In genomic region chr8:93813405-93813761, GRCm38 (mm10) we compare ENCODE assay signal across 8 mouse cellular contexts. TPM values are rescaled to one million over a fixed set of nuclear protein-coding genes. Genes with fewer than 3 reads are reported as not detected.
DNase-seq lines count a peak whose midpoint lies in the region; ATAC-seq and TF ChIP-seq lines count a peak whose summit lies in the region.

No protein-coding gene starts in this region.

- H3K36me3 ChIP-seq in megakaryocyte, embryonic 14.5 days (replicated peaks; ENCODE audit: low read length), result no peaks in the 10 kb centered on the region
- H3K36me3 ChIP-seq in forebrain, embryonic 15.5 days, result peaks cover 6% of the 10 kb centered on the region; the same call in 1 of the 2 replicates
- H3K36me3 ChIP-seq in heart, postnatal 0 days (replicated peaks; ENCODE audit: control insufficient read depth, insufficient read depth, low read length), result no peaks in the 10 kb centered on the region
- no peaks in the 10 kb centered on the region for H3K36me3 ChIP-seq in liver, embryonic 12.5 days
- H3K36me3 ChIP-seq in neural tube, embryonic 12.5 days, result peaks cover 6% of the 10 kb centered on the region; the same call in 1 of the 2 replicates

- H3K4me1 ChIP-seq in megakaryocyte, embryonic 14.5 days, result peaks cover 29% of the 10 kb centered on the region
- H3K4me1 ChIP-seq in forebrain, embryonic 15.5 days, result peaks cover 43% of the 10 kb centered on the region
- H3K4me1 ChIP-seq in heart, postnatal 0 days (ENCODE audit: control insufficient read depth, insufficient read depth), result peaks cover 19% of the 10 kb centered on the region
- peaks cover 16% of the 10 kb centered on the region for H3K4me1 ChIP-seq in liver, embryonic 12.5 days
- H3K4me1 ChIP-seq in neural tube, embryonic 12.5 days, result peaks cover 28% of the 10 kb centered on the region

- peak overlapping the region; percentile 97 for H3K9ac ChIP-seq in forebrain, embryonic 15.5 days (replicated peaks)
- 0 out of 2 replicates have a peak overlapping the region, but pooled peaks have one; percentile 37 for H3K9ac ChIP-seq in heart, postnatal 0 days (replicated peaks; ENCODE audit: low read depth, low read length)
- H3K9ac ChIP-seq in liver, embryonic 12.5 days, result no peak overlapping the region
- H3K9ac ChIP-seq in neural tube, embryonic 12.5 days, result peak overlapping the region; percentile 87

- H3K27me3 ChIP-seq in megakaryocyte, embryonic 14.5 days (replicated peaks), result peaks cover 79% of the 10 kb centered on the region
- H3K27me3 ChIP-seq in forebrain, embryonic 15.5 days, result no peaks in the 10 kb centered on the region
- peaks cover 31% of the 10 kb centered on the region for H3K27me3 ChIP-seq in heart, postnatal 0 days (ENCODE audit: control insufficient read depth, insufficient read depth, low read length)
- peaks cover 81% of the 10 kb centered on the region for H3K27me3 ChIP-seq in liver, embryonic 12.5 days (replicated peaks)
- H3K27me3 ChIP-seq in neural tube, embryonic 12.5 days (replicated peaks), result no peaks in the 10 kb centered on the region

- H3K9me3 ChIP-seq in megakaryocyte, embryonic 14.5 days, result peaks cover 7% of the 10 kb centered on the region
- H3K9me3 ChIP-seq in forebrain, embryonic 15.5 days, result no peaks in the 10 kb centered on the region
- H3K9me3 ChIP-seq in heart, postnatal 0 days (replicated peaks; ENCODE audit: control insufficient read depth, low read length), result no peaks in the 10 kb centered on the region
- H3K9me3 ChIP-seq in liver, embryonic 12.5 days (replicated peaks), result no peaks in the 10 kb centered on the region
- no peaks in the 10 kb centered on the region for H3K9me3 ChIP-seq in neural tube, embryonic 12.5 days

- peak overlapping the region; percentile 46 for H3K4me3 ChIP-seq in megakaryocyte, embryonic 14.5 days (replicated peaks)
- H3K4me3 ChIP-seq in forebrain, embryonic 15.5 days, result peak overlapping the region; percentile 92
- peak overlapping the region; percentile 30 for H3K4me3 ChIP-seq in heart, postnatal 0 days (ENCODE audit: low read depth, low read length)
- H3K4me3 ChIP-seq in liver, embryonic 12.5 days, result no peak overlapping the region; the same call in 1 of the 2 replicates
- H3K4me3 ChIP-seq in neural tube, embryonic 12.5 days, result peak overlapping the region; percentile 72

- DNase-seq in heart, postnatal 0 days (ENCODE audit: low spot score), result peak; percentile 92
- DNase-seq in kidney, postnatal 25 days, result peak; percentile 87 to 91
- DNase-seq in thymus, adult 18-20 months, result peak; percentile 15 to 16

- no peak for TF ChIP-seq EP300 in heart, postnatal 0 days (IDR thresholded peaks at IDR 0.05; ENCODE audit: low read depth)

- peak overlapping the region; percentile 91 for H3K4me2 ChIP-seq in forebrain, embryonic 15.5 days (replicated peaks)
- peak overlapping the region; percentile 92 for H3K4me2 ChIP-seq in heart, postnatal 0 days (ENCODE audit: low read depth, low read length)
- peak overlapping the region; percentile 47 for H3K4me2 ChIP-seq in liver, embryonic 12.5 days
- H3K4me2 ChIP-seq in neural tube, embryonic 12.5 days (replicated peaks), result peak overlapping the region; percentile 64

- no peak for ATAC-seq in megakaryocyte, adult 5-6 weeks (ENCODE audit: poor library complexity, severe bottlenecking)
- ATAC-seq in forebrain, embryonic 15.5 days (replicated peaks), result peak; percentile 73
- ATAC-seq in heart, postnatal 0 days (ENCODE audit: insufficient read depth, low read depth), result peak; percentile 88
- peak; percentile 61 for ATAC-seq in liver, embryonic 12.5 days
- peak; percentile 73 for ATAC-seq in neural tube, embryonic 12.5 days (ENCODE audit: low FRiP score, low read depth)

- H3K27ac ChIP-seq in forebrain, embryonic 15.5 days (replicated peaks), result peak overlapping the region; percentile 99
- no peak overlapping the region for H3K27ac ChIP-seq in heart, postnatal 0 days (ENCODE audit: low read depth)
- H3K27ac ChIP-seq in liver, embryonic 12.5 days, result no peak overlapping the region
- 0 out of 2 replicates have a peak overlapping the region, but pooled peaks have one; percentile 34 for H3K27ac ChIP-seq in neural tube, embryonic 12.5 days

- TF ChIP-seq CTCF in heart, postnatal 0 days (IDR thresholded peaks at IDR 0.05; ENCODE audit: low read depth), result no peak

- whole genome bisulfite sequencing in forebrain, embryonic 15.5 days, result 0% methylated on average over 26 of the region's 26 CpGs
- WGBS in heart, postnatal 0 days, result 2% methylated on average over 26 of the region's 26 CpGs
- WGBS in liver, embryonic 12.5 days (ENCODE audit: insufficient replicate concordance), result 3% methylated on average over 26 of the region's 26 CpGs
- WGBS in neural tube, embryonic 12.5 days, result under 1% methylated on average over 26 of the region's 26 CpGs

RNA-seq across cellular contexts. Expression of gene Gnao1, which starts 3.6 kb away (rescaled TPM):
- not detected in 2 replicates for polyA plus RNA-seq in megakaryocyte, embryonic 14.5 days (2012; ENCODE audit: insufficient read depth, low replicate concordance)
- 0.41 TPM in 1 of 2 replicates, not detected in the other for total RNA-seq in megakaryocyte, adult 5-6 weeks (2015)
- total RNA-seq in megakaryocyte, adult 5-6 weeks (2017), result not detected in 2 replicates
- polyA plus RNA-seq in forebrain, embryonic 15.5 days (2015; fragmentation: Nextera tagmentation; extraction: Ambion mirVana), result 167 and 173 TPM in 2 replicates
- total RNA-seq in heart, postnatal 0 days (2014; rRNA removed; ENCODE audit: low replicate concordance), result 7.1 and 10.7 TPM in 2 replicates
- polyA plus RNA-seq in heart, postnatal 0 days (2015; fragmentation: Nextera tagmentation; extraction: Ambion mirVana), result 5.9 and 8.4 TPM in 2 replicates
- polyA plus RNA-seq in liver, embryonic 12.5 days (2016; fragmentation: Nextera tagmentation; extraction: Ambion mirVana), result 0.74 and 0.90 TPM in 2 replicates
- polyA plus RNA-seq in neural tube, embryonic 12.5 days (2016; fragmentation: Nextera tagmentation; extraction: Ambion mirVana), result 90.6 and 92.7 TPM in 2 replicates

Comparison
In these comparisons a context has a peak if more than half of its experiments do, and no peak if none do; other contexts are left out.
1. H3K27ac ChIP-seq: peak in forebrain, embryonic 15.5 days (single experiment) and neural tube, embryonic 12.5 days (single experiment); none in heart, postnatal 0 days (single experiment) and liver, embryonic 12.5 days (single experiment).
2. DNase-seq: peak in every context shown above with its lines; median percentile 92 in heart, postnatal 0 days; 89 in kidney, postnatal 25 days; 16 in thymus, adult 18-20 months.
3. Peak in every context shown above with its lines, with median percentiles within 50 percentile points of each other: H3K4me2 ChIP-seq.